Mouse (Mus musculus) testis, postnatal 14 days (tissue): ENCODE results near the gene Ihh.

Source experiments
- DNase-seq: peaks from one replicate; pipeline ENCODE4 v3.0.0; 2021; ENCODE audit warnings: low spot score

Gene Ihh

GRCm38 (mm10) chr1:74951556-74952210 is at the start of gene Ihh:
Gene Ihh, minus strand, starts transcription at chr1:74951672.
- peak; percentile 16 for DNase-seq

DNA sequence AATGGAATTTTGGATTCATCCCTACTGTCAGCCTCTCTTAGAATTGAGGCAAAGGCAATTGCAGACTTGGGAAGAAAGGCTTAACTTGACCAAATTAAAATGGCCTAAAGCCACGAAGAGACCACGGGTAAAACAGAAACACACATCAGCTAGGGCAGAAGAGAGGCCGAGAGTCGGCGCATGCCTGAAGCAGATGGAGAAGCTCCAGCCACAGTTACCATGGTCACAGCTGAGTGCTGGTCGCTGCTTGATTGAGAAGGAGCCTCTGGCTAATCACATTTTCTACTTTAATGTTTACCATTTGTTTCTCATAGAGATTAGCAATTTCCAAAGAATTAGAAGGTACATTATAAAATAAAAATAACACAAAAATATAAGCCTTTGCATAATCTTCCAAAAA is 49.7 kb upstream of the Ihh start:
- no peak for DNase-seq

- no peak for DNase-seq
Observed at GRCm38 (mm10) chr1:75000496-75000895, 49.0 kb upstream of the Ihh start.

- DNase-seq: no peak
Observed at GRCm38 (mm10) chr1:74999173-74999572, 47.7 kb upstream of the Ihh start.

- no peak for DNase-seq
Observed at GRCm38 (mm10) chr1:74997231-74997630, 45.8 kb upstream of the Ihh start.

GRCm38 (mm10) chr1:74977001-74977400 is 25.5 kb upstream of the Ihh start:
- DNase-seq: no peak

- no peak for DNase-seq
Observed at GRCm38 (mm10) chr1:74975936-74976335, 24.5 kb upstream of the Ihh start.

DNA sequence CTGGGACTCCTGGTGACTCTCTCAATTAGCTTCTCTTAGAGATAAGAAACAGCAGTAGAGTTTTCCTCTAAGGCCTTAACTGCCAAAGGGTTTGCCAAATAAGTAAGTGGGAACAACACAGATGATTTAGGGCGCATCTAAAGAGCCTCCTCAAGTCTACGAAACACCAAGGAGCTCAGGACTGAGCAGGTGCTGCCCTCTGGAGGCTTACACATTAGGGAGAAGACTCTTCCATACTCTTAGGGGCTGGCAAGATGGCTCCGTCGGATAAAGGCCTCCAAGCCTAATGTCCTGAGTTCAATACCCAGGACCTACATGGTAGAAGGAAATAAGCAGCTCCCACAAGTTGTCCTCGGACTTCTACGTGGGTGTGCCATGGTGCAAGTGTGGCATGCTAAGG is 22.1 kb upstream of the Ihh start:
- no peak for DNase-seq

DNA sequence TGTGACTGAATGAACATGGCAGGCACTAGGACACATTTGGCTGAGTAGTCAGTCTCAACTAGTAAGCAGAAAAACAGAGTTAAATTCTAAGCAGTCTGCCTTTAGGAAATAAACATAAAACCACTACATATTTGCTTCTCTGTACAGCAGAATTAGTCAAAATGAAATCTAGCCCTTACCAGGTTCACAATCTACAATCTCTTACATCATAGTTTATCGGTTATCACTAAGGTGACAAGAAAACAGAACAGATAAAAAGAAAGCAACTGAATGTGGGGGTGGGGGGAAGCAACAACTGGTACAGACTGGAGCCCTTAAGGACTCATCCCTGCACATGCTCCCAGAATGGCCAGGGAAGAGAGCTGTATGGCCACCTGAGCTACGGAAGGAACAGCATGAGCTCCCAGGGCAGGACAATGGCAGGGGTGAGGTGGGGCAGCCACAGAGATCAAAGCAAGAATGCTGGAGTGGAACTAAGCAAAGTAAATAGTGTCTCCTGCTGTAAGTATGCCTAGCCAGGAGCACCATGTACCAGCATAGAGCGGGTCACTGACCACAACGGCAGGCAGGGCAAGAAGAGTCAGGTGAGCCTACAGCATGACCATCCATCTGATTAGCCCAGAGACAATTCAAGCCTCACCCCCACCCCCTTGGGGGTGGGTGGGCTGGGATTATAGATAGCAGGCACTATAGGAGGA is 20.0 kb upstream of the Ihh start:
- peak; percentile 24 for DNase-seq

DNA sequence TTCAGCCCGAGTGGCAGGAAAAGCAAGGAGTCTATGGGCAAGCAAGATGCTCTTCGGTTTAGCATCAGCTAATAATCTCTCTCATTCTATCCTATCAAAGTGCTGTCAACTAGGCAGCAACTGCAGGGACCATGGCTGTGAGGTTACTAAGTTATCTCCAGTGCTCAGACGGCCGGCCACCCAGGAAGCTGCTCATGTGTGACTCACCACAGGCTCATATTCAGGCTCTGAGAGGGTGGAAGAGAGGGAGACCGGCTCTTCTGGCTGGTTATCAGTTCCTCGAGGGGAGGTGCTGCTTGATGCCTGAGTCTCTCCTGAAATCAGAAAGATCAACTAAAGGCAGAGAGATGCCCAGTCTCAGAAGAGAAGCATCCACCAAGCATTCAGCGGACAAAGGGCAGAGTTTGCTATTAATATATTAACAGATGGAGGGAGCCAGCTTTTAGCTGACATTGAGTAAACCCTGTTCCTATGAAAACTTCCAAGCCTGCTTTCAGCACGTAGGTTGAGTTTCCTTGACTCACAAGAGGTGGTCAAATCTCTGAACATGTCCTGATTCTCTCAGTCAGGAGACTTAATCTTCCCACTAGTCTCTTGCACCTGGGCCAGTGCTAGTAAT is 16.6 kb upstream of the Ihh start:
- no peak for DNase-seq

DNA sequence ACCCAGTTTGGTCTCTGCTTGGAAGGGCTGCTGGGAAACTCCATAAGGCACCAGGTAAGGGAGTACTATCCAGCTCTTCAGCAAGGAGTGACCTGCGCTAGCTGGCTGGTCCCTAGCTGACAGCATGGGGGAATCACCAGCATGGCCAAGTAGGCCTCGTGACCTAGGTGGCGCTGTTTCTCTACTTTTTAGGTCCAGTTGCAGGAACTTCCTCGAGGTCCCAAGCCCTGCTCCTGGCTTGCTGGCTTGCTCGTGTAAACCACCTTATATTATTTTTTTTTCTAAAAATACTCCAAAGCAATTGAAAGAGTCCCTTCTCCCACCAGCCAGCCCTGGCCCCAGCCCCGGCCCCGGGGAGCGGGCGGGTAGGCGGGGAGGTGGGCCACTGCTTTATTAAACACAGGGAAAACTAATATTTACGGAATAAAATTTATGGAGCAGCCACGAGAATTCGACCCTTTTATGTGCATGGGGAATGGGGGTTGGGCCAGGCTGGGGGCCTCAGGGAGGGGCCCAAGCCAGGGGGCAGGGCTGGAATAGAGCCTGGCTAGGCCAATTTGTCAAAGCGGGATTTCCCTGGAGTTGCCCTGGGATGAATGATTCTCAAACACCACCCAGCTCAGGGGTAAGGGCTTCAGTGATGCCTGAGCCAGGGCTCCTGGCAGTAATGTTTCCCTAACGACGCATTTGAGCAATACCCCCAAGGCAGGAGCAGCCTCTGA is 13.2 kb upstream of the Ihh start:
- DNase-seq: peak; percentile 55

- no peak for DNase-seq
Observed at GRCm38 (mm10) chr1:74962853-74963227, 11.4 kb upstream of the Ihh start.

DNA sequence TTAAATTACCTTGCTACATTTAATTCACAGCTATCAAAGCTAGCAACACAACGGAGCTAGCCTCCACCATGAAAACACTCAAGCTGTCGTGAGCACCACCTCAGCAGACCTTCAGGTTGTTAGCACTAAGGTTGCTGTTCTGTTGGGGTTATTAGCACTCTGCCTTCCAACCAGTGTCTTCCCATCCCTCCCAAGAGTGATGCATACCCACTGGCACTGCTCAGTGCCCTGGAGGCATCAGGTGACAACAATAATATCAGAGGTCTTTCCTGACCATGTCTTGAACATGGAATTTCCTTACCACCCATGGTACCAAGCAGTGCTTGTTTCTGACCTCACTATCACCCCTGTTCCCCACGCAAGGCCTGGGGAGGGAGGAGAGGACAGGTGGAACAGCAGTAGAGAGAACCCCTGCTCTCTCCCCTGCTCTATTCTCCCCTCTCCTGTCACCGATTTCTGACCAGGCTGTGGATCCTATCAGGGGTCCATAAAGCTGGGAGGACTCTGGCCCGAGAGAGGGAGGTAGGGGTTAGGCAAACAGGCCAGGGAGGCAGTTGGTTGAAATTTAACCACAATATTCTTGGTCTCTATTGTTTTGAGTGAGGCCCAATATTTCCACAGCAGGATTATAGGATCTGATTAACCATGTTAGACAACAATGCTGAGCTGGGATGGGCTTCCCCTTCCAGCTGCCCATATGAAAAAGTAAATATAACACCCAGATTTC is 10.8 kb upstream of the Ihh start:
- DNase-seq: no peak

- no peak for DNase-seq
Observed at GRCm38 (mm10) chr1:74961722-74962121, 10.2 kb upstream of the Ihh start.

GRCm38 (mm10) chr1:74960059-74960458 is 8.6 kb upstream of the Ihh start:
- DNase-seq: no peak

- peak; percentile 15 for DNase-seq
Observed at GRCm38 (mm10) chr1:74950576-74951490, 639 bp downstream of the Ihh start.

GRCm38 (mm10) chr1:74950066-74950465 is 1.4 kb downstream of the Ihh start:
- no peak for DNase-seq

- no peak for DNase-seq
Observed at GRCm38 (mm10) chr1:74949666-74950050, 1.8 kb downstream of the Ihh start.

- peak; percentile 42 for DNase-seq
Observed at GRCm38 (mm10) chr1:74948784-74949665, 2.4 kb downstream of the Ihh start.
